Mouse (Mus musculus): ENCODE results near the gene Bicc1. TPM values are rescaled to one million over a fixed set of nuclear protein-coding genes. Genes with fewer than 3 reads are reported as not detected.

Gene Bicc1
- total RNA-seq, 4 experiments from 2014 or later, result 13.4 to 17.0 (median 13.8) TPM

- DNase-seq, result peak; percentile 14
Observed at GRCm38 (mm10) chr10:71158940-71159675, 392 bp downstream of the Bicc1 start.

GRCm38 (mm10) chr10:71156569-71156968 lies 2.9 kb downstream of the Bicc1 start:
- no peak for DNase-seq

- no peak for DNase-seq
Observed at GRCm38 (mm10) chr10:71153610-71154009, 5.9 kb downstream of the Bicc1 start.

GRCm38 (mm10) chr10:71153138-71153537 lies 6.4 kb downstream of the Bicc1 start:
- no peak for DNase-seq

- DNase-seq, result no peak
Observed at GRCm38 (mm10) chr10:71150486-71150885, 9.0 kb downstream of the Bicc1 start.

GRCm38 (mm10) chr10:71148951-71149603 lies 10.4 kb downstream of the Bicc1 start:
- no peak for DNase-seq

- no peak for DNase-seq
Observed at GRCm38 (mm10) chr10:71148226-71148625, 11.3 kb downstream of the Bicc1 start.

- no peak for DNase-seq
Observed at GRCm38 (mm10) chr10:71146681-71147615, 12.6 kb downstream of the Bicc1 start.

GRCm38 (mm10) chr10:71145801-71146200 lies 13.7 kb downstream of the Bicc1 start:
- no peak for DNase-seq

- no peak for DNase-seq
Observed at GRCm38 (mm10) chr10:71144191-71144590, 15.3 kb downstream of the Bicc1 start.

GRCm38 (mm10) chr10:71142568-71142967 lies 16.9 kb downstream of the Bicc1 start:
- DNase-seq, result no peak

- DNase-seq, result no peak
Observed at GRCm38 (mm10) chr10:71140281-71140845, 19.1 kb downstream of the Bicc1 start.

- no peak for DNase-seq
Observed at GRCm38 (mm10) chr10:71138852-71139197, 20.7 kb downstream of the Bicc1 start.

GRCm38 (mm10) chr10:71138132-71138851 lies 21.2 kb downstream of the Bicc1 start:
- no peak for DNase-seq

- DNase-seq, result no peak
Observed at GRCm38 (mm10) chr10:71137606-71138005, 21.9 kb downstream of the Bicc1 start.

- DNase-seq, result no peak
Observed at GRCm38 (mm10) chr10:71131333-71131732, 28.2 kb downstream of the Bicc1 start.

GRCm38 (mm10) chr10:71130261-71130660 lies 29.2 kb downstream of the Bicc1 start:
- no peak for DNase-seq

- no peak for DNase-seq
Observed at GRCm38 (mm10) chr10:71127951-71128331, 31.6 kb downstream of the Bicc1 start.

- DNase-seq, result no peak
Observed at GRCm38 (mm10) chr10:71127278-71127950, 32.1 kb downstream of the Bicc1 start.

- DNase-seq, result no peak
Observed at GRCm38 (mm10) chr10:71123974-71124373, 35.5 kb downstream of the Bicc1 start.

GRCm38 (mm10) chr10:71123395-71123794 lies 36.1 kb downstream of the Bicc1 start:
- no peak for DNase-seq

Measured in adrenal gland, adult 8-10 months (tissue).